Mouse (Mus musculus) stomach, postnatal 0 days (tissue): Measurements from ENCODE around the gene Samd10. TPM values are rescaled to one million over a fixed set of nuclear protein-coding genes. Genes with fewer than 3 reads are reported as not detected.

ENCODE experiments used
- ATAC-seq: fragments of 200-750 bp; cut with Nextera tagmentation; 2 replicates; pipeline ENCODE4 v1.8.0; 2017; ENCODE audit not compliant: low FRiP score, low TSS enrichment
- DNase-seq: peaks from one replicate; pipeline ENCODE4 v3.0.0-alpha.2; 2016; ENCODE audit warnings: low spot score
- H3K27ac ChIP-seq: fragments of 300-500 bp; sonication (generic); replicated peaks from 2 replicates; pipeline ENCODE4 v1.5.1; 2014; ENCODE audit warnings: mild to moderate bottlenecking, control low read depth
- H3K27me3 ChIP-seq: fragments of 300-500 bp; sonication (generic); 2 replicates; pipeline ENCODE4 v1.6.1; 2014; ENCODE audit warnings: low read length; ENCODE audit not compliant: control insufficient read depth, insufficient read depth
- H3K36me3 ChIP-seq: fragments of 300-500 bp; sonication (generic); 2 replicates; pipeline ENCODE4 v1.6.1; 2014; ENCODE audit warnings: low read length, mixed read lengths; ENCODE audit not compliant: control insufficient read depth, insufficient read depth
- H3K4me1 ChIP-seq: fragments of 300-500 bp; sonication (generic); replicated peaks from 2 replicates; pipeline ENCODE4 v1.6.1; 2014; ENCODE audit warnings: antibody characterized with exemption; ENCODE audit not compliant: control insufficient read depth, insufficient read depth
- H3K4me2 ChIP-seq: fragments of 300-500 bp; sonication (generic); replicated peaks from 2 replicates; pipeline ENCODE4 v1.6.1; 2014; ENCODE audit warnings: low read depth, mild to moderate bottlenecking, control low read depth, moderate library complexity
- H3K4me3 ChIP-seq: fragments of 300-500 bp; sonication (generic); 2 replicates; pipeline ENCODE4 v1.5.1; 2014; ENCODE audit warnings: low read depth, low read length, control low read depth
- H3K9ac ChIP-seq: fragments of 300-500 bp; sonication (generic); 2 replicates; pipeline ENCODE4 v1.6.1; 2014; ENCODE audit warnings: mild to moderate bottlenecking, low read length, control low read depth, mixed read lengths
- H3K9me3 ChIP-seq: fragments of 300-500 bp; sonication (generic); 2 replicates; pipeline ENCODE4 v1.6.1; 2016; ENCODE audit warnings: low read length; ENCODE audit not compliant: control insufficient read depth
- CTCF ChIP-seq: IDR thresholded peaks from 2 replicates; pipeline ENCODE4 v1.5.1; 2016; ENCODE audit warnings: antibody characterized with exemption, low read depth, mild to moderate bottlenecking, moderate library complexity
- EP300 ChIP-seq: optimal IDR thresholded peaks from 2 replicates; pipeline ENCODE3; 2016; ENCODE audit warnings: antibody characterized with exemption
- WGBS: fragments of 180-500 bp; shearing (Covaris S2); extraction: QIAGEN DNeasy Blood & Tissue Kit; methylation state at CpG from one replicate; pipeline ENCODE4 v1.1.7; 2014; 5-methylcytosine and 5-hydroxymethylcytosine counted together
- microRNA-seq: library from miRNA; unstranded; fragments of <30 nt; microRNA quantifications from one replicate; pipeline ENCODE4, GENCODE M21; 2016
- polyA plus RNA-seq: library from polyadenylated mRNA; unstranded; fragments of >200 nt; fragmentation: Nextera tagmentation; extraction: Ambion mirVana; gene quantifications from 2 replicates; pipeline ENCODE4 v1.2.1, GENCODE M21; 2015

Samd10 gene
- polyA plus RNA-seq, 1 experiment from 2014 or later, result 22.9 TPM

DNA sequence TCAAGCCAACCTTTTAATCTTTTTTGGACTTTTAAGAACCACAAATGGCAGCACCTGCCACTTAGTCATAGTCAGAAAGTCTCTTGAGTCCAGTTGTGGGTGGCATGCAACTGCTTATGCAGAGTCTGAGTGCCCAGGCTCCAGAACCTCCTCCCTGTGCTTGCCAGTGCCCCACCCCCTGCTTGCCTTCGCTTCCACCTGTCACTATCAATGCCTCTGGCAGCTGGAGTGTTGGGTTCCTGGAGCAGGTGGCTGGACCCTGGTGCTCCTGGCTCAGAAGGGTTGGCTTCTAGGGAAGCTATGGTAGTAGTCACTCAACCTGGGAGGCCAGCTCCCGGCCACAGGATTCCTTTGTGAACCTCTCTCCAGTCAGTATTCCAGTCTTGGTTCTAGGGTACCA lies 48.8 kb downstream of the Samd10 start:
- Histone ChIP-seq H3K4me3 (no peak overlapping the region), H3K4me1 (no peaks in the 10 kb centered on the region), H3K4me2 (no peak overlapping the region), H3K36me3 (peaks cover 23% of the 10 kb centered on the region), H3K27me3 (no peaks in the 10 kb centered on the region), H3K27ac (no peak overlapping the region), H3K9ac (no peak overlapping the region), H3K9me3 (no peaks in the 10 kb centered on the region)
- TF ChIP-seq CTCF (no peak), EP300 (no peak)
- 92% methylated on average over 2 of the region's 2 CpGs for WGBS
- DNase-seq (no peak), ATAC-seq (no peak)

DNA sequence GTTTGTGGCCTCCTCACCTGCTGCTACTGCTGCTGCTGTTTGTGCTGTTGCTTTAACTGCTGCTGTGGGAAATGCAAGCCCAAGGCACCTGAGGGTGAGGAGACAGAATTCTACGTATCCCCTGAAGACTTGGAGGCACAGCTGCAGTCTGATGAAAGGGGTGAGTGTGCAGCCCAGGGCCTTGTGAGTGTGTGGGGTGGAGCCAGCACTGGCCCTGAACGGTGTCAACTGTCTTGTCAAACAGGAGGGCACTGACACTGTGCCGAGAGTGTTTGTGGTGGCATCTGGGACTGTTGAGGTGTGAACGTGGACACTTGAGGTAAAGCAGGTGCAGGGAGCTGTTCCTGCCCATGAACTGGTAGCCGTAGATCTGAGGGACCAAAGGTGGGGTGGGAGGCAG lies 50.3 kb downstream of the Samd10 start:
- DNase-seq (no peak), ATAC-seq (no peak)
- Histone ChIP-seq H3K4me1 (no peaks in the 10 kb centered on the region), H3K27me3 (no peaks in the 10 kb centered on the region), H3K27ac (no peak overlapping the region), H3K9ac (no peak overlapping the region), H3K9me3 (no peaks in the 10 kb centered on the region), H3K36me3 (peaks cover 23% of the 10 kb centered on the region), H3K4me2 (no peak overlapping the region), H3K4me3 (no peak overlapping the region)
- TF ChIP-seq CTCF, result no peak
- TF ChIP-seq EP300, result no peak
- WGBS, result 94% methylated on average over 5 of the region's 5 CpGs

DNA sequence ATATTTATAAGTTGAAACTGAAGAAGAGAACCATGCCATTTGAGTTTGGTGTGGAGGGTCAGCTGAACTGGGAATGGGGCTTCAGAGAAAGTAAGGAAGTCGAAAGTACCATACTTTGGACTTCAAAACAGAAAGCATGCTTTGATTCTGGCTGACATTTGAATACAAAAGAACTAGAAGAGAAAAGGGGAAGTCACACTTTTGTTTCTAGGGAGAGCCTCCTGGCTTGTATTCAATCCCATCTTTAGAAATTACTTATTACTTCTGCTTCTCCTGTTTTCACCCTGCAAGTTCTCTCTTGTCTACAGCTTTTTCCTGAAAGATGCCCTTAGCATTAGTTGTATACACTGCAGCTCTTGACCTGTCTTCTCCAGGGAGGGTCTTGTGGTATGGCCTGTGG lies 50.8 kb downstream of the Samd10 start:
- Histone ChIP-seq H3K4me3 (no peak overlapping the region), H3K27me3 (no peaks in the 10 kb centered on the region), H3K4me1 (no peaks in the 10 kb centered on the region), H3K9me3 (no peaks in the 10 kb centered on the region), H3K9ac (no peak overlapping the region), H3K27ac (no peak overlapping the region), H3K4me2 (no peak overlapping the region), H3K36me3 (peaks cover 23% of the 10 kb centered on the region)
- DNase-seq, result no peak
- no peak for ATAC-seq
- 77% methylated on average over 1 of the region's 1 CpGs for WGBS
- TF ChIP-seq EP300 (no peak), CTCF (no peak)

DNA sequence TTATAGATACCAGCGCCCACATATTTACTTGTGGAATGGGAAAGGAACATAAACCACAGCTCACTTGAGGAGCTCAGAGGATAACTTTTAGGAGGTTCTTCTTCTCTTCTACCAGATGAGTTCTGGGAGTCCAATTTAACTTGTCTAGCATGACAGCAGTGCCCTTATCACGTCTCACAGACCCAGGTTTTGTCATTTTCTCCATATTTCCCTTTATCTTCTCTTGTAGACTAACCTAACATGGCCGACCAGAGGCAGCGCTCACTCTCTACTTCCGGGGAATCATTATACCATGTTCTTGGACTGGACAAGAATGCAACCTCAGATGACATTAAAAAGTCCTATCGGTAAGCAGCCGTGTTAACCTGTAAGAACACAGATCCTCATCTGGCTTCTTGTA lies 52.9 kb downstream of the Samd10 start:
- 92% methylated on average over 7 of the region's 7 CpGs for WGBS
- no peak for ATAC-seq
- H3K9me3 ChIP-seq, result no peaks in the 10 kb centered on the region
- no peak for DNase-seq
- H3K4me3 ChIP-seq, result no peak overlapping the region
- no peak overlapping the region for H3K9ac ChIP-seq
- H3K36me3 ChIP-seq, result peaks cover 23% of the 10 kb centered on the region
- TF ChIP-seq EP300 (no peak), CTCF (no peak)
- H3K27me3 ChIP-seq, result no peaks in the 10 kb centered on the region
- no peak overlapping the region for H3K4me2 ChIP-seq
- H3K4me1 ChIP-seq, result no peaks in the 10 kb centered on the region
- H3K27ac ChIP-seq, result no peak overlapping the region

Small RNA genes lying within 50 kb of the gene (microRNA-seq; reads per million reads assigned to microRNA genes)
- not detected for gene Mir7006

Other genes with a start within 250 kb of the Samd10 start
- 15.5 and 18.2 TPM in 2 replicates for gene Zgpat, start 234.3 kb downstream of the Samd10 start, polyA plus RNA-seq
- gene Arfrp1, start 233.8 kb downstream of the Samd10 start, polyA plus RNA-seq, result 30.1 and 33.7 TPM in 2 replicates
- 8.3 and 8.8 TPM in 2 replicates for gene Lime1, start 219.1 kb downstream of the Samd10 start, polyA plus RNA-seq
- 2.4 TPM in 2 replicates for gene Zbtb46, start 139.8 kb downstream of the Samd10 start, polyA plus RNA-seq
- gene Abhd16b, start 106.0 kb downstream of the Samd10 start, polyA plus RNA-seq, result 0.08 and 0.15 TPM in 2 replicates
- gene Tpd52l2, start 102.1 kb downstream of the Samd10 start, polyA plus RNA-seq, result 98.0 and 104 TPM in 2 replicates
- gene Dnajc5, start 78.7 kb downstream of the Samd10 start, polyA plus RNA-seq, result 50.2 and 52.7 TPM in 2 replicates
- 37.1 and 39.7 TPM in 2 replicates for gene Uckl1, start 14.3 kb downstream of the Samd10 start, polyA plus RNA-seq
- gene Prpf6, start 7.3 kb downstream of the Samd10 start, polyA plus RNA-seq, result 28.3 and 28.4 TPM in 2 replicates
- gene Zfp512b, start 6.4 kb downstream of the Samd10 start, polyA plus RNA-seq, result 15.9 and 18.3 TPM in 2 replicates
- gene Gm29797, start 57.8 kb upstream of the Samd10 start, polyA plus RNA-seq, result not detected in 2 replicates
- gene Sox18, start 72.4 kb upstream of the Samd10 start, polyA plus RNA-seq, result 14.0 and 14.1 TPM in 2 replicates
- gene Tcea2, start 81.1 kb upstream of the Samd10 start, polyA plus RNA-seq, result 12.7 and 13.4 TPM in 2 replicates
- gene Rgs19, start 94.8 kb upstream of the Samd10 start, polyA plus RNA-seq, result 20.0 and 24.6 TPM in 2 replicates
- not detected in 2 replicates for gene Lkaaear1, start 99.2 kb upstream of the Samd10 start, polyA plus RNA-seq
- 0.52 and 0.80 TPM in 2 replicates for gene Oprl1, start 115.8 kb upstream of the Samd10 start, polyA plus RNA-seq
- gene Myt1, start 164.1 kb upstream of the Samd10 start, polyA plus RNA-seq, result 0.29 and 0.40 TPM in 2 replicates
- gene Pcmtd2, start 238.6 kb upstream of the Samd10 start, polyA plus RNA-seq, result 16.4 and 18.6 TPM in 2 replicates